Mouse (Mus musculus): ENCODE results near the gene Manbal. TPM values are rescaled to one million over a fixed set of nuclear protein-coding genes. Genes with fewer than 3 reads are reported as not detected.

The Manbal gene
- 29.4 and 35.4 TPM in 2 replicates for total RNA-seq (2021)
- long read RNA-seq, experiment 1, transcript Manbal-201 (3 exons, 1,107 nt), result major isoform, 54 of 73 reads
- long read RNA-seq, experiment 1, partial matches to known transcripts, result 14 of 73 reads
- long read RNA-seq, experiment 1, other reads (novel, unspliced or antisense), result 5 of 73 reads
- long read RNA-seq, experiment 2, transcript Manbal-201 (3 exons, 1,107 nt), result major isoform, 37 of 45 reads
- long read RNA-seq, experiment 2, partial matches to known transcripts, result 7 of 45 reads
- long read RNA-seq, experiment 2, other reads (novel, unspliced or antisense), result 1 of 45 reads

GRCm38 (mm10) chr2:157367184-157367893 is at the start of gene Manbal:
Gene Manbal, plus strand, starts transcription at chr2:157367594.
- peak; percentile 97 for DNase-seq

GRCm38 (mm10) chr2:157320135-157320534 is 47.3 kb upstream of the Manbal start:
- DNase-seq, result no peak

GRCm38 (mm10) chr2:157320886-157321285 is 46.5 kb upstream of the Manbal start:
- no peak for DNase-seq

- DNase-seq, result peak; percentile 49
Observed at GRCm38 (mm10) chr2:157322029-157322766, 45.2 kb upstream of the Manbal start.

- no peak for DNase-seq
Observed at GRCm38 (mm10) chr2:157325238-157325637, 42.2 kb upstream of the Manbal start.

GRCm38 (mm10) chr2:157328106-157328505 is 39.3 kb upstream of the Manbal start:
- no peak for DNase-seq

GRCm38 (mm10) chr2:157328570-157328969 is 38.8 kb upstream of the Manbal start:
- DNase-seq, result no peak

GRCm38 (mm10) chr2:157332059-157332458 is 35.3 kb upstream of the Manbal start:
- no peak for DNase-seq

- DNase-seq, result peak; percentile 87
Observed at GRCm38 (mm10) chr2:157338663-157339062, 28.7 kb upstream of the Manbal start.

- DNase-seq, result no peak
Observed at GRCm38 (mm10) chr2:157339532-157339931, 27.9 kb upstream of the Manbal start.

GRCm38 (mm10) chr2:157340221-157340741 is 27.1 kb upstream of the Manbal start:
- DNase-seq, result no peak

- peak; percentile 82 for DNase-seq
Observed at GRCm38 (mm10) chr2:157341554-157342270, 25.7 kb upstream of the Manbal start.

- no peak for DNase-seq
Observed at GRCm38 (mm10) chr2:157342328-157342926, 25.0 kb upstream of the Manbal start.

GRCm38 (mm10) chr2:157343337-157343736 is 24.1 kb upstream of the Manbal start:
- DNase-seq, result no peak

GRCm38 (mm10) chr2:157347361-157348159 is 19.8 kb upstream of the Manbal start, which contains the start of gene Ghrh:
Gene Ghrh, minus strand, starts transcription at chr2:157347506.
- no peak for DNase-seq

GRCm38 (mm10) chr2:157349121-157349778 is 18.1 kb upstream of the Manbal start:
- no peak for DNase-seq

GRCm38 (mm10) chr2:157353183-157353582 is 14.2 kb upstream of the Manbal start:
- DNase-seq, result no peak

- DNase-seq, result no peak
Observed at GRCm38 (mm10) chr2:157354106-157354505, 13.3 kb upstream of the Manbal start.

- DNase-seq, result no peak
Observed at GRCm38 (mm10) chr2:157360028-157360427, 7.4 kb upstream of the Manbal start.

- DNase-seq, result no peak
Observed at GRCm38 (mm10) chr2:157363031-157363430, 4.4 kb upstream of the Manbal start.

Measured in adrenal gland, postnatal 14 days (tissue).